Mouse (Mus musculus) MEL (cell line): ENCODE results near the gene Nrbp1. TPM values are rescaled to one million over a fixed set of nuclear protein-coding genes. Genes with fewer than 3 reads are reported as not detected.

Experiments
- DNase-seq: peaks from one replicate; pipeline ENCODE4 v3.0.0; 2011; ENCODE audit warnings: low read depth, low spot score
- H3K27ac ChIP-seq: 2 replicates; pipeline ENCODE4 v1.5.1; 2012; ENCODE audit warnings: low read depth, mild to moderate bottlenecking, control low read depth, low read length, moderate library complexity; ENCODE audit not compliant: control insufficient read depth
- H3K27me3 ChIP-seq, 2 experiments: fragments of 150-350 bp in 1 of 2; sonication (generic) in 1 of 2; 2 replicates each; pipeline ENCODE4 v1.6.1; 2012; ENCODE audit warnings: low read length in 2 of 2, mild to moderate bottlenecking in 2 of 2, improper control_type of control experiment in 1 of 2, moderate library complexity in 1 of 2; ENCODE audit not compliant: insufficient read depth in 2 of 2, control insufficient read depth in 1 of 2
- H3K36me3 ChIP-seq, 2 experiments: 2 replicates each; pipeline ENCODE4 v1.6.1; 2012 to 2014; ENCODE audit warnings: low read length in 2 of 2, improper control_type of control experiment in 1 of 2, inconsistent platforms in 1 of 2, mild to moderate bottlenecking in 1 of 2; ENCODE audit not compliant: insufficient read depth in 2 of 2, control insufficient read depth in 1 of 2
- H3K4me1 ChIP-seq, 2 experiments: fragments of 150-350 bp in 1 of 2; sonication (generic) in 1 of 2; 2 replicates each; pipeline ENCODE4 v1.6.1; 2012; ENCODE audit warnings: low read length in 2 of 2, improper control_type of control experiment in 1 of 2, mild to moderate bottlenecking in 1 of 2; ENCODE audit not compliant: insufficient read depth in 2 of 2, control insufficient read depth in 1 of 2
- H3K4me3 ChIP-seq, 2 experiments: fragments of 150-350 bp in 1 of 2; sonication (generic) in 1 of 2; 2 replicates each; pipeline ENCODE4 v1.5.1; 2012; ENCODE audit warnings: low read depth in 2 of 2, low read length in 2 of 2, mild to moderate bottlenecking in 2 of 2, moderate library complexity in 2 of 2, control low read depth in 1 of 2, improper control_type of control experiment in 1 of 2; ENCODE audit not compliant: control insufficient read depth in 1 of 2, insufficient read depth in 1 of 2
- H3K79me2 ChIP-seq: 2 replicates; pipeline ENCODE4 v1.6.1; 2012; ENCODE audit warnings: mild to moderate bottlenecking, low read length, moderate library complexity; ENCODE audit not compliant: control insufficient read depth, poor library complexity, insufficient read depth
- H3K9ac ChIP-seq: 2 replicates; pipeline ENCODE4 v1.6.1; 2012; ENCODE audit warnings: low read depth, mild to moderate bottlenecking, control low read depth, low read length, moderate library complexity; ENCODE audit not compliant: control insufficient read depth, poor library complexity, severe bottlenecking
- H3K9me3 ChIP-seq: fragments of 150-350 bp; sonication (generic); replicated peaks from 2 replicates; pipeline ENCODE4 v1.6.1; 2012; ENCODE audit warnings: mild to moderate bottlenecking, low read length, improper control_type of control experiment, moderate library complexity; ENCODE audit not compliant: insufficient read depth
- E2F4 ChIP-seq: IDR thresholded peaks from 2 replicates; pipeline ENCODE4 v1.6.1; 2011; ENCODE audit warnings: low read depth, low read length, improper control_type of control experiment, borderline replicate concordance
- EP300 ChIP-seq, 2 experiments: IDR thresholded peaks; 2 replicates each; pipeline ENCODE4 v1.6.1; 2011; ENCODE audit warnings: improper control_type of control experiment in 2 of 2, low read length in 2 of 2, low read depth in 1 of 2, mild to moderate bottlenecking in 1 of 2
- GABPA ChIP-seq: IDR thresholded peaks from 2 replicates; pipeline ENCODE4 v1.6.1; 2012; ENCODE audit warnings: low read depth, mild to moderate bottlenecking, inconsistent platforms, low read length, improper control_type of control experiment, moderate library complexity
- GATA1 ChIP-seq: IDR thresholded peaks from 2 replicates; pipeline ENCODE4 v1.6.1; 2011; ENCODE audit warnings: low read depth, low read length, improper control_type of control experiment
- HCFC1 ChIP-seq: IDR thresholded peaks from 2 replicates; pipeline ENCODE4 v1.6.1; 2012; ENCODE audit warnings: low read depth, mild to moderate bottlenecking, inconsistent platforms, low read length, improper control_type of control experiment, moderate library complexity
- JUND ChIP-seq: IDR thresholded peaks from 2 replicates; pipeline ENCODE4 v1.6.1; 2011; ENCODE audit warnings: low read depth, mild to moderate bottlenecking, improper control_type of control experiment, low read length
- MAX ChIP-seq: IDR thresholded peaks from 2 replicates; pipeline ENCODE4 v1.6.1; 2011; ENCODE audit warnings: low read length, improper control_type of control experiment
- MYB ChIP-seq: IDR thresholded peaks from 2 replicates; pipeline ENCODE4 v1.6.1; 2011; ENCODE audit warnings: mild to moderate bottlenecking, low read depth, low read length, improper control_type of control experiment
- MYC ChIP-seq: IDR thresholded peaks from 2 replicates; pipeline ENCODE4 v1.6.1; 2011; ENCODE audit warnings: low read depth, mild to moderate bottlenecking, low read length, improper control_type of control experiment, moderate library complexity
- NRF1 ChIP-seq: IDR thresholded peaks from 2 replicates; pipeline ENCODE4 v1.6.1; 2014; ENCODE audit warnings: low read depth, mild to moderate bottlenecking, inconsistent platforms, low read length, improper control_type of control experiment, moderate library complexity; ENCODE audit not compliant: poor library complexity, insufficient read depth, severe bottlenecking
- POLR2AphosphoS2 ChIP-seq: IDR thresholded peaks from 2 replicates; pipeline ENCODE4 v1.6.1; 2011; ENCODE audit warnings: low read length, improper control_type of control experiment
- POLR2AphosphoS5 ChIP-seq: IDR thresholded peaks from 2 replicates; pipeline ENCODE4 v1.6.1; 2012; ENCODE audit warnings: low read depth, borderline replicate concordance, mild to moderate bottlenecking, inconsistent platforms, low read length, moderate library complexity, mixed read lengths
- RCOR1 ChIP-seq: IDR thresholded peaks from 2 replicates; pipeline ENCODE4 v1.6.1; 2012; ENCODE audit warnings: low read depth, mild to moderate bottlenecking, inconsistent platforms, low read length, improper control_type of control experiment
- TAL1 ChIP-seq: IDR thresholded peaks from 2 replicates; pipeline ENCODE4 v1.6.1; 2012; ENCODE audit warnings: mild to moderate bottlenecking, inconsistent platforms, low read length, moderate library complexity, mixed read lengths
- TBP ChIP-seq: IDR thresholded peaks from 2 replicates; pipeline ENCODE4 v1.8.0; 2011; ENCODE audit warnings: low read depth, low read length, improper control_type of control experiment
- ZKSCAN1 ChIP-seq: IDR thresholded peaks from 2 replicates; pipeline ENCODE4 v1.6.1; 2012; ENCODE audit warnings: low read depth, mild to moderate bottlenecking, inconsistent platforms, low read length, improper control_type of control experiment, moderate library complexity
- ZNF384 ChIP-seq: IDR thresholded peaks from 2 replicates; pipeline ENCODE4 v1.6.1; 2012; ENCODE audit warnings: low read depth, mild to moderate bottlenecking, inconsistent platforms, low read length, improper control_type of control experiment
- polyA plus RNA-seq, 2 experiments: library from polyadenylated mRNA; stranded (reverse) in 1 of 2; unstranded in 1 of 2; fragments of >175 nt in 1 of 2; fragments of >200 nt in 1 of 2; gene quantifications; 2 replicates each; pipeline versions ENCODE4 v1.2.1 to v1.2.4; 2012; ENCODE audit warnings: low replicate concordance in 2 of 2, low read depth in 1 of 2; ENCODE audit not compliant: insufficient read length in 2 of 2, insufficient read depth in 1 of 2, missing spikeins in 1 of 2
- total RNA-seq: library from RNA; depleted of rRNA; stranded (reverse); fragments of 300-350 nt; gene quantifications from 2 replicates; pipeline ENCODE4 v1.2.3, GENCODE M21; 2012

Gene Nrbp1
- total and polyA plus RNA-seq, 3 experiments, result 42.0 to 55.2 TPM; not detected in 1

GRCm38 (mm10) chr5:31221304-31221945 lies 19.2 kb upstream of the Nrbp1 start (continued):
- peak; percentile 76 for TF ChIP-seq TBP
- no peak for TF ChIP-seq GABPA
- TF ChIP-seq NRF1, result no peak
- TF ChIP-seq JUND, result no peak
- TF ChIP-seq POLR2AphosphoS5, result no peak; the same call in 1 of the 2 replicates
- peak; percentile 52; the same call in 1 of the 2 replicates for TF ChIP-seq MAX
- TF ChIP-seq ZNF384, result peak; percentile 68
- TF ChIP-seq MYB, result no peak
- TF ChIP-seq GATA1, result no peak

GRCm38 (mm10) chr5:31222696-31223095 lies 18.0 kb upstream of the Nrbp1 start:
- peaks cover 4 to 17% of the 10 kb centered on the region in 2 experiments for H3K36me3 ChIP-seq
- H3K4me1 ChIP-seq, result peaks cover 5 to 6% of the 10 kb centered on the region in 2 experiments
- H3K79me2 ChIP-seq, result peaks cover 28% of the 10 kb centered on the region
- no peak overlapping the region for H3K9ac ChIP-seq
- no peak for DNase-seq
- H3K4me3 ChIP-seq, result no peak overlapping the region
- H3K27me3 ChIP-seq, result no peaks in the 10 kb centered on the region
- TF ChIP-seq TAL1 (no peak), E2F4 (no peak), POLR2AphosphoS5 (no peak), HCFC1 (no peak), MYC (no peak), EP300 (IDR thresholded peaks at IDR 0.05; ENCODE audit: low read depth in 1 of 2, low read length in 2 of 2) (no peak), POLR2AphosphoS2 (no peak)
- TF ChIP-seq, all 39 proteins: peak for 0
- Histone ChIP-seq H3K9me3 (no peaks in the 10 kb centered on the region), H3K27ac (no peak overlapping the region)

GRCm38 (mm10) chr5:31226641-31227040 lies 14.0 kb upstream of the Nrbp1 start:
- no peak overlapping the region for H3K27ac ChIP-seq
- TF ChIP-seq TAL1, result no peak
- no peak for TF ChIP-seq ZKSCAN1
- no peak for TF ChIP-seq RCOR1
- no peaks in the 10 kb centered on the region for H3K79me2 ChIP-seq
- H3K4me1 ChIP-seq, result peaks cover 0 to 6% of the 10 kb centered on the region in 2 experiments; a peak in 2 of 4 replicates
- no peaks in the 10 kb centered on the region for H3K27me3 ChIP-seq
- peaks cover 0 to 6% of the 10 kb centered on the region in 2 experiments; a peak in 2 of 4 replicates for H3K36me3 ChIP-seq
- no peak for DNase-seq
- no peaks in the 10 kb centered on the region for H3K9me3 ChIP-seq
- no peak overlapping the region for H3K4me3 ChIP-seq
- H3K9ac ChIP-seq, result no peak overlapping the region
